Mouse (Mus musculus) midbrain, postnatal 0 days (tissue): ENCODE results near the gene Gm4981. TPM values are rescaled to one million over a fixed set of nuclear protein-coding genes. Genes with fewer than 3 reads are reported as not detected.

ENCODE experiments used
- ATAC-seq: fragments of 200-750 bp; cut with Nextera tagmentation; 2 replicates; pipeline ENCODE4 v1.8.0; 2017; ENCODE audit warnings: moderate number of reproducible peaks, mild to moderate bottlenecking, moderate TSS enrichment, moderate library complexity; ENCODE audit not compliant: low FRiP score
- DNase-seq: peaks from one replicate; pipeline ENCODE4 v3.0.0-alpha.2; 2015; ENCODE audit warnings: low spot score
- H3K27ac ChIP-seq: fragments of 300-500 bp; sonication (generic); 2 replicates; pipeline ENCODE4 v1.5.1; 2014; ENCODE audit warnings: low read depth, mild to moderate bottlenecking, low read length, mixed read lengths
- H3K27me3 ChIP-seq: fragments of 300-500 bp; sonication (generic); 2 replicates; pipeline ENCODE4 v1.6.1; 2014; ENCODE audit warnings: low read length, control low read depth, mixed read lengths; ENCODE audit not compliant: insufficient read depth
- H3K36me3 ChIP-seq: fragments of 300-500 bp; sonication (generic); 2 replicates; pipeline ENCODE4 v1.6.1; 2014; ENCODE audit warnings: low read length, control low read depth, mixed read lengths; ENCODE audit not compliant: insufficient read depth
- H3K4me1 ChIP-seq: fragments of 300-500 bp; sonication (generic); 2 replicates; pipeline ENCODE4 v1.6.1; 2014; ENCODE audit warnings: mild to moderate bottlenecking, control low read depth, antibody characterized with exemption, low read length, mixed read lengths; ENCODE audit not compliant: insufficient read depth
- H3K4me2 ChIP-seq: fragments of 300-500 bp; sonication (generic); 2 replicates; pipeline ENCODE4 v1.6.1; 2014; ENCODE audit warnings: low read depth, mild to moderate bottlenecking, low read length, mixed read lengths; ENCODE audit not compliant: poor library complexity, severe bottlenecking
- H3K4me3 ChIP-seq: fragments of 300-500 bp; sonication (generic); 2 replicates; pipeline ENCODE4 v1.5.1; 2014; ENCODE audit warnings: low read depth, mild to moderate bottlenecking, low read length, moderate library complexity
- H3K9ac ChIP-seq: fragments of 300-500 bp; sonication (generic); replicated peaks from 2 replicates; pipeline ENCODE4 v1.6.1; 2014; ENCODE audit warnings: mild to moderate bottlenecking, low read length, moderate library complexity, mixed read lengths; ENCODE audit not compliant: poor library complexity, severe bottlenecking
- H3K9me3 ChIP-seq: fragments of 300-500 bp; sonication (generic); 2 replicates; pipeline ENCODE4 v1.6.1; 2016; ENCODE audit warnings: low read length, control low read depth
- CTCF ChIP-seq: IDR thresholded peaks from 2 replicates; pipeline ENCODE4 v1.5.1; 2016; ENCODE audit warnings: antibody characterized with exemption, mild to moderate bottlenecking
- WGBS: fragments of 180-500 bp; shearing (Covaris S2); extraction: QIAGEN DNeasy Blood & Tissue Kit; methylation state at CpG from one replicate; pipeline ENCODE4 v1.1.7; 2014; 5-methylcytosine and 5-hydroxymethylcytosine counted together
- polyA plus RNA-seq: library from polyadenylated mRNA; unstranded; fragments of >200 nt; fragmentation: Nextera tagmentation; extraction: Ambion mirVana; gene quantifications from 2 replicates; pipeline ENCODE4 v1.2.1, GENCODE M21; 2015
- total RNA-seq: library from RNA; depleted of rRNA; stranded (reverse); fragments of >200 nt; gene quantifications from 2 replicates; pipeline ENCODE4 v1.2.3, GENCODE M21; 2014

Gm4981 gene
- total and polyA plus RNA-seq, 2 experiments from 2014 or later: 0.22 TPM; not detected in 1

DNA sequence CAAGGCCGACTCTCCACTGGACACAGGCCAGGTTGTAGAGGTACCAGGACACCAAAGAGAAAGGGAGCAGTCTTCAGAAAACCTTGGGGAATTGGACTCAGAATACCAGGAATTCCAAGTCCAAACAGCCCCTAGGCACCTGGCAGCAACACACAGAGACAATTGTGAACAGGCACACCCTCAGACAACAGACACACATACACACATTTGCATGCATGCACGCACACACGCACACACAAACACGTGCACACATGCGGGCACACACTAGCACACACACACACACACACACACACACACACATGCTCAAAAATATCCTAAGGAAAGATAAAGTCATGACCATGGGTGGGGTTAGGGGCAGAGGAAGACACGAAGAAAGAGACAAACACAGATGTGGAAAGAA lies 15.8 kb downstream of the Gm4981 start:
- no peak overlapping the region for H3K9ac ChIP-seq
- no peak for TF ChIP-seq CTCF
- no peaks in the 10 kb centered on the region for H3K27me3 ChIP-seq
- 86% methylated on average over 6 of the region's 6 CpGs for WGBS
- H3K27ac ChIP-seq: no peak overlapping the region
- ATAC-seq (no peak), DNase-seq (no peak)
- H3K4me1 ChIP-seq: no peaks in the 10 kb centered on the region
- H3K4me2 ChIP-seq: no peak overlapping the region
- no peak overlapping the region for H3K4me3 ChIP-seq
- no peaks in the 10 kb centered on the region for H3K36me3 ChIP-seq
- H3K9me3 ChIP-seq: no peaks in the 10 kb centered on the region

DNA sequence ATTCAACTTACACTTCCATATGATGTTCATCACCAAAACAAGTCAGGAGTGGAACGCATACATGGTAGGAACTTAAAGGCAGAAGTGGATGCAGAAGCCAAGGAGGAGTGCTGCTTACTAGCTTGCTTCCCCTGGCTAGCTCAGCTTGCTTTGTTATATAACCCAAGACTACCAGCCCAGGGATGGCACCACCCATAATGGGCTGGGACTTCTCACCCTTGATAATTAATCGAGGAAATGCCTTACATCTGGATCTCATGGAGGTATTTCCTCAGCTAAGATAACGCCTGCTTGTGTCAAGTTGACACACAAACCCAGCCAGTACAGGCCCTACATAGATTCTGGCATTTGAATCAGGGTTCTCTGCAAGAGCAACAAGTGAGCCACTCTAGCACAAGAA lies 19.1 kb downstream of the Gm4981 start:
- H3K36me3 ChIP-seq: no peaks in the 10 kb centered on the region
- no peak overlapping the region for H3K4me3 ChIP-seq
- no peaks in the 10 kb centered on the region for H3K4me1 ChIP-seq
- TF ChIP-seq CTCF: no peak
- no peaks in the 10 kb centered on the region for H3K27me3 ChIP-seq
- no peaks in the 10 kb centered on the region for H3K9me3 ChIP-seq
- no peak overlapping the region for H3K4me2 ChIP-seq
- WGBS: 88% methylated on average over 3 of the region's 3 CpGs
- ATAC-seq: no peak
- H3K27ac ChIP-seq: no peak overlapping the region
- DNase-seq: no peak
- no peak overlapping the region for H3K9ac ChIP-seq

DNA sequence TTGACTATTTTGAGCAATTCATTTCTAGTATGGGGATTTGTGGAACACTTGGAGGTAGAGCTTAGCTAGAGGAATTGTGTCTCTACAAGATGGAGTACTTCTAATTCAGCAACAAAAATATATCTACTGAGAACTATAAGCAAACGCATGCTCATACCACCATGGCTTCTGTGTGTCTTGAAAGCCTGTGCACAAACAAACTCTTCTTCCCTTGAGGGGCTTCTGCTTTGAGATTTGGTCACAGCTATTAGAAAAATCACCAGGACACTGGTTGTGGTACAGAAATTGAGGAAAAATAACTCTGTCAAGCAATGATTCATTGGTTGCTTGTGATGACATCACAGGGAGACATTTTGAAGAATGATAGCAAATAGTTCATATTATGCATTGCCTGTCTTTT lies 21.1 kb downstream of the Gm4981 start:
- H3K4me2 ChIP-seq: no peak overlapping the region
- ATAC-seq (no peak), DNase-seq (no peak)
- no peaks in the 10 kb centered on the region for H3K9me3 ChIP-seq
- H3K27me3 ChIP-seq: no peaks in the 10 kb centered on the region
- H3K9ac ChIP-seq: no peak overlapping the region
- no peaks in the 10 kb centered on the region for H3K4me1 ChIP-seq
- no peak for TF ChIP-seq CTCF
- H3K4me3 ChIP-seq: no peak overlapping the region
- H3K27ac ChIP-seq: no peak overlapping the region
- 91% methylated on average over 1 of the region's 1 CpGs for WGBS
- no peaks in the 10 kb centered on the region for H3K36me3 ChIP-seq

DNA sequence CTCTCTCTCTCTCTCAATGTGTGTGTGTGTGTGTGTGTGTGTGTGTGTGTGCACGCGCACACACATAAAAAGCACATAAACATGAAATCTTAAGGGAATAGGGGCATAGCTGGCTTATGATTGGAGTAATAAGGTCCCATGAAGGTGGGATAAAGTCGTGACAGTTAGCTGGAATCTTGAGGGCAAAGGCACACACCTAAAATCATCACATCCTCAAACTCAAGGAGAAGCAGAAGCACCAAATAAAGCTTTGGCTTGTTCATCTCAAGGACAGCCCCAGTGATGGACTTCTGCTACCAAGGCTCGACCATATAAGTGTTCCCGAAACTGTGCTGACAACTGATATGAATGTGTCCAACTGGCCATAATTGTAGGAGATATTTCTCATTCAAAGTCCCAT lies 21.6 kb downstream of the Gm4981 start:
- no peaks in the 10 kb centered on the region for H3K4me1 ChIP-seq
- H3K4me3 ChIP-seq: no peak overlapping the region
- no peak for DNase-seq
- no peak overlapping the region for H3K4me2 ChIP-seq
- H3K9me3 ChIP-seq: no peaks in the 10 kb centered on the region
- no peak overlapping the region for H3K9ac ChIP-seq
- no peak for TF ChIP-seq CTCF
- no peaks in the 10 kb centered on the region for H3K27me3 ChIP-seq
- H3K36me3 ChIP-seq: no peaks in the 10 kb centered on the region
- ATAC-seq: no peak
- WGBS: 79% methylated on average over 5 of the region's 5 CpGs
- no peak overlapping the region for H3K27ac ChIP-seq

DNA sequence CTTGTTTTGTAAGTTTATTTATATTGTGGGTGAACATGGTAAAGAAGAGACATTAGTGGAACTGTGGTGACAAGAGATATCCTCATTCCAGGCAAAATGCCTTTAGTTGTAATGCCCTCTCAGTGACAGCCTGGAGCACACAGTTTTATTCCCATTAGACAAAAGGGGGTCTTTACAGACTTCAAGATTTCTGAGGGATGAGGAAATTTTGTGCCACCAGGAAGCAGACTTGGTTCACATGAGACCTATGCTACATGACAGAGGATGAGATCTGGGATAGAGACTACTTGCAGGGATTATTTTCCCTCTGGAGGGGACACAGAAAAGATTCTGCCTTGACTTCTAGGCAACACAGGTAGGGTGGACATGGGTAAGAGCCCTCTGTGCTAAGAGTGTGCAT lies 22.0 kb downstream of the Gm4981 start:
- no peak overlapping the region for H3K9ac ChIP-seq
- no peak overlapping the region for H3K4me3 ChIP-seq
- no peak overlapping the region for H3K4me2 ChIP-seq
- no peak for ATAC-seq
- H3K9me3 ChIP-seq: no peaks in the 10 kb centered on the region
- no peak for DNase-seq
- no peak for TF ChIP-seq CTCF
- no peak overlapping the region for H3K27ac ChIP-seq
- H3K27me3 ChIP-seq: no peaks in the 10 kb centered on the region
- H3K36me3 ChIP-seq: no peaks in the 10 kb centered on the region
- H3K4me1 ChIP-seq: no peaks in the 10 kb centered on the region

DNA sequence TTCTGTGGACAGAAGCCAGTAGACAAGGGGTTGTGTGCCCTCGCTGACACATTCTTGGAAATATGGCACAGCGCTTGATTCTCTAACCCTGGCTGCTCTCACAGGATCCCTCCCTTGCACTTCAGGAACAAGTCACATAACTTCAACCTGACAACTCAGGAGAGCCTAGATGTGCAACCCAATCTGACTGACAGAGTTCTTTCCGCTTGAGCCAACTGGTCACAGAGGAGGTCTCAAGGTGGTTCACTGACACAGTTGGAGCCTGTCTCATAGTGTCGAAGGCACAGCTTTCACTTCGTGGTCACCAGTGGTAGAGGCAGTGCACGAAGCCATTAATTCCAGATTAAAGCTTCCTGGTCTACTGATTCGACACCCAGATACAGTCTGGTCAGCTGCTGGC lies 24.3 kb downstream of the Gm4981 start:
- Histone ChIP-seq H3K9me3 (no peaks in the 10 kb centered on the region), H3K9ac (no peak overlapping the region), H3K4me2 (no peak overlapping the region), H3K27ac (no peak overlapping the region), H3K4me1 (no peaks in the 10 kb centered on the region), H3K27me3 (no peaks in the 10 kb centered on the region), H3K36me3 (no peaks in the 10 kb centered on the region), H3K4me3 (no peak overlapping the region)
- no peak for TF ChIP-seq CTCF
- DNase-seq (no peak), ATAC-seq (no peak)
- 75% methylated on average over 7 of the region's 7 CpGs for WGBS

DNA sequence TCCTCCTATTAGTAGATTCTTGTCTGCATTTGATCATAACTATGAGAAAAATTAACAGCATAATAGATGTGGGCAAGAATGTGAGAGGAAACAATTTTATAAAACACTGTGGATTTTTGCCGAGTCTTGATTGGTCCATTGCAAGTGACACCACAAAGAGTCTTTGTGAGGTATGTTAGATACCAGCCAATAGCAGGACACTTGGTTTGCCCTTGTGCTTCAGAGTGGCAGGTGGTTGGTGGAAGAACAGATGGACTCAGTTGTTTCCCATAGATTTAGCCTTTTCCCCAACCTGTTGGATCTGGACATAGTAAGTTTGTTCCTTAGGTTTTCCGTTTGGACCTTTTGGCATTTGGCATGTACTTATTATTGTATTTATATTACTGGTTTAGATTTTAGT lies 25.3 kb downstream of the Gm4981 start:
- Histone ChIP-seq H3K27me3 (no peaks in the 10 kb centered on the region), H3K36me3 (no peaks in the 10 kb centered on the region), H3K27ac (no peak overlapping the region), H3K4me2 (no peak overlapping the region), H3K9me3 (no peaks in the 10 kb centered on the region), H3K9ac (no peak overlapping the region), H3K4me3 (no peak overlapping the region), H3K4me1 (no peaks in the 10 kb centered on the region)
- no peak for TF ChIP-seq CTCF
- WGBS: 92% methylated on average over 2 of the region's 2 CpGs
- ATAC-seq: no peak
- DNase-seq: no peak
